Mouse (Mus musculus) left cerebral cortex, adult 11 months (tissue): ENCODE measurements at regions not wholly inside any gene's neighbourhood (a gene's known extent, or its start where the extent isn't known, plus 50 kb on each side); places are given as distances from the start of the nearest gene placed in this dataset.

ENCODE experiments used
- DNase-seq: peaks from one replicate; pipeline ENCODE4 v3.0.0; 2022; ENCODE audit warnings: low spot score

- DNase-seq, result no peak
Observed at GRCm38 (mm10) chr19:21012391-21012790, 58.4 kb upstream of the Tmc1 start.

GRCm38 (mm10) chr19:21009607-21010006, 55.6 kb upstream of the Tmc1 start:
- no peak for DNase-seq

GRCm38 (mm10) chr19:21004411-21004810, 50.4 kb upstream of the Tmc1 start:
- DNase-seq, result no peak
